Mouse (Mus musculus) stomach, embryonic 15.5 days (tissue): ENCODE measurements around the gene Mslnl. TPM values are rescaled to one million over a fixed set of nuclear protein-coding genes. Genes with fewer than 3 reads are reported as not detected.

ENCODE experiments used
- ATAC-seq: fragments of 200-750 bp; cut with Nextera tagmentation; 2 replicates; pipeline ENCODE4 v1.8.0; 2017; ENCODE audit warnings: low read depth, moderate number of reproducible peaks, moderate TSS enrichment; ENCODE audit not compliant: insufficient read depth, low FRiP score
- H3K27ac ChIP-seq: fragments of 300-500 bp; sonication (generic); 2 replicates; pipeline ENCODE4 v1.5.1; 2015; ENCODE audit warnings: mild to moderate bottlenecking, inconsistent platforms
- H3K27me3 ChIP-seq: fragments of 300-500 bp; sonication (generic); replicated peaks from 2 replicates; pipeline ENCODE4 v1.6.1; 2015; ENCODE audit warnings: inconsistent platforms
- H3K36me3 ChIP-seq: fragments of 300-500 bp; sonication (generic); 2 replicates; pipeline ENCODE4 v1.6.1; 2015; ENCODE audit warnings: inconsistent platforms
- H3K4me1 ChIP-seq: fragments of 300-500 bp; sonication (generic); 2 replicates; pipeline ENCODE4 v1.6.1; 2015; ENCODE audit warnings: inconsistent platforms
- H3K4me2 ChIP-seq: fragments of 300-500 bp; sonication (generic); 2 replicates; pipeline ENCODE4 v1.6.1; 2015; ENCODE audit warnings: mild to moderate bottlenecking, inconsistent platforms
- H3K4me3 ChIP-seq: fragments of 300-500 bp; sonication (generic); replicated peaks from 2 replicates; pipeline ENCODE4 v1.5.1; 2015; ENCODE audit warnings: inconsistent platforms
- H3K9ac ChIP-seq: fragments of 300-500 bp; sonication (generic); 2 replicates; pipeline ENCODE4 v1.6.1; 2015; ENCODE audit warnings: inconsistent platforms
- H3K9me3 ChIP-seq: fragments of 300-500 bp; sonication (generic); 2 replicates; pipeline ENCODE4 v1.6.1; 2016; ENCODE audit warnings: inconsistent platforms
- WGBS: fragments of 180-500 bp; shearing (Covaris S2); methylation state at CpG from one replicate; pipeline ENCODE4 v1.1.7; 2015; 5-methylcytosine and 5-hydroxymethylcytosine counted together
- microRNA-seq: library from miRNA; unstranded; fragments of <30 nt; microRNA quantifications from one replicate; pipeline ENCODE4, GENCODE M21; 2016
- polyA plus RNA-seq: library from polyadenylated mRNA; unstranded; fragments of >200 nt; fragmentation: Nextera tagmentation; extraction: Ambion mirVana; gene quantifications from 2 replicates; pipeline ENCODE4 v1.2.1, GENCODE M21; 2015

Mslnl gene
- polyA plus RNA-seq, 1 experiment from 2014 or later = not detected

DNA sequence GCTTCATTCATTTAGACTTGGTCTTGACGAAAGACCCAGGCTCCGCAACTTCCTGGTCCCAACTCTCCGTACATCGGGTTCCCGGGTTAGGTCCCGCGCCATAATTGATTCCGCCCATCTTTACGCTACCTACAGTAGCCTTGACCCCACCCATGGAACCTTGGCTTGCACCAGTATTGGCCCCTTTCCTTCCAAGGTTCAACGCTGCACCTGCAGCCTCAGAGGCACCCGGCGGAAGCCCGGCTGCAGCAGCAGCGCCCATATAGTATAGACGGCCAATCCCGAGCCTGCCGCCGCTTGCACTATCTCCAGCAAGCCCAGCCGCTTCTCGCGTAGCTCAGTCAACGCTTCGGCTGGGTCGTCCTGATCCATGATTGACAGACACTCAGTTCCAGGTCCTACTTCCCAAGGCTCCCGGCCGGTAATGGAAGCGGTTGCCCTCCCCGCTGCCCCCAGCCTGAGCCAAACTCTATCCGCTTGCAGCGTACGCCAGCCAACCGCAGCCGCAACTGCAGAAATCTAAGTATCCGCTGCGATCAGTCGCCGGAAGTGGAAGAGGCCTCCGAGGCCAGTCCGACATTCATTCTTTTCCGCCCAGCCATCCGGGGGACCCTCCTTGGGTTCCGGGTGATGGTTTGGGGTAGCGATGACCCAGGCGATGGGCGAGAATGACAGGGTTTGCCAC lies 56.1 kb downstream of the Mslnl start:
- no peaks in the 10 kb centered on the region for H3K36me3 ChIP-seq
- H3K4me1 ChIP-seq = peaks cover 36% of the 10 kb centered on the region
- H3K4me3 ChIP-seq = peak overlapping the region; percentile 74
- peak overlapping the region; percentile 79 for H3K4me2 ChIP-seq
- H3K27ac ChIP-seq = peak overlapping the region; percentile 95
- no peaks in the 10 kb centered on the region for H3K27me3 ChIP-seq
- under 1% methylated on average over 45 of the region's 45 CpGs for WGBS
- H3K9ac ChIP-seq = peak overlapping the region; percentile 33
- H3K9me3 ChIP-seq = no peaks in the 10 kb centered on the region
- peak; percentile 52 for ATAC-seq

- Histone ChIP-seq H3K27ac (peak within 1 kb of the TSS; percentile 95), H3K9ac (peak within 1 kb of the TSS; percentile 33), H3K9me3 (no peaks in the 10 kb centered on the region), H3K27me3 (no peaks in the 10 kb centered on the region), H3K4me2 (peak within 1 kb of the TSS; percentile 79), H3K4me3 (peak within 1 kb of the TSS; percentile 74), H3K4me1 (peaks cover 36% of the 10 kb centered on the region), H3K36me3 (no peaks in the 10 kb centered on the region)
- under 1% methylated on average over 14 of the region's 14 CpGs for WGBS
- peak; percentile 59 for ATAC-seq
Measured at GRCm38 (mm10) chr17:25792615-25793014, 56.8 kb downstream of the Mslnl start, which contains the start of gene Fam173a. TSS of gene Fam173a (minus strand) at chr17:25792901.

DNA sequence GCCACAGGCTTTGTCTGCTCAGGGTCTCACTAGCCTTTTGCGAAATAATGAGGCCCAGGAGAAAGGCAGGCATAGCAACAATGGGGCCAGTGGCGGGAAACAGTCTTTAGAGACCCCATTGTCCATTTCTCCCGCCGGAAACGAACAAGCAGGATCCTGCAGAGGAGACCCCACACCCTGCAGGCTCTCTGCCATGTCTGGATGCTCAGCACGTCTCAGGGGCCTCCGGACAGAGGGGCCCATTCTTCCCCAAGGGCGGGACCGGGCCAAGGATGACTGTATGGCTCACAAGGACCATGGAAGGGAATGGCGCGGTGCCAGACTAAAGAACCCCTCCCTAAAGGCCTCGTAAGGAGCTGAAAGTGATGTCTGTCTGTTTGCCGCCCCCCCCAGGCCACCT lies 58.4 kb downstream of the Mslnl start:
- no peaks in the 10 kb centered on the region for H3K27me3 ChIP-seq
- no peak overlapping the region for H3K9ac ChIP-seq
- ATAC-seq = no peak
- H3K4me3 ChIP-seq = no peak overlapping the region
- H3K36me3 ChIP-seq = no peaks in the 10 kb centered on the region
- 69% methylated on average over 13 of the region's 13 CpGs for WGBS
- peaks cover 36% of the 10 kb centered on the region for H3K4me1 ChIP-seq
- H3K4me2 ChIP-seq = no peak overlapping the region
- H3K27ac ChIP-seq = no peak overlapping the region
- no peaks in the 10 kb centered on the region for H3K9me3 ChIP-seq

- no peak for ATAC-seq
- Histone ChIP-seq H3K4me2 (peak overlapping the region; percentile 91), H3K9ac (no peak overlapping the region), H3K4me3 (no peak overlapping the region), H3K27me3 (no peaks in the 10 kb centered on the region), H3K9me3 (no peaks in the 10 kb centered on the region), H3K36me3 (no peaks in the 10 kb centered on the region), H3K27ac (0 out of 2 replicates have a peak overlapping the region, but pooled peaks have one; percentile 11), H3K4me1 (peaks cover 36% of the 10 kb centered on the region)
- 86% methylated on average over 17 of the region's 17 CpGs for WGBS
Measured at GRCm38 (mm10) chr17:25794998-25795397, 59.2 kb downstream of the Mslnl start.

- peak within 1 kb of the TSS; percentile 27 for H3K27ac ChIP-seq
- H3K9me3 ChIP-seq = no peaks in the 10 kb centered on the region
- H3K4me3 ChIP-seq = peak within 1 kb of the TSS; percentile 85
- H3K4me1 ChIP-seq = peaks cover 34% of the 10 kb centered on the region
- peak within 1 kb of the TSS; percentile 91 for H3K4me2 ChIP-seq
- peak within 1 kb of the TSS; percentile 61 for H3K9ac ChIP-seq
- WGBS = 31% methylated on average over 6 of the region's 6 CpGs
- no peaks in the 10 kb centered on the region for H3K36me3 ChIP-seq
- H3K27me3 ChIP-seq = no peaks in the 10 kb centered on the region
- ATAC-seq = no peak
Measured at GRCm38 (mm10) chr17:25795609-25796092, 59.8 kb downstream of the Mslnl start, which contains the start of gene AC134908.4. TSS of gene AC134908.4 (minus strand) at chr17:25795659.

GRCm38 (mm10) chr17:25796211-25796771 lies 60.4 kb downstream of the Mslnl start:
- no peaks in the 10 kb centered on the region for H3K36me3 ChIP-seq
- H3K9ac ChIP-seq = peak overlapping the region; percentile 61
- H3K4me1 ChIP-seq = peaks cover 28% of the 10 kb centered on the region
- H3K27me3 ChIP-seq = no peaks in the 10 kb centered on the region
- 3% methylated on average over 37 of the region's 37 CpGs for WGBS
- H3K4me3 ChIP-seq = peak overlapping the region; percentile 85
- peak overlapping the region; percentile 27 for H3K27ac ChIP-seq
- peak overlapping the region; percentile 91 for H3K4me2 ChIP-seq
- H3K9me3 ChIP-seq = no peaks in the 10 kb centered on the region
- no peak for ATAC-seq

DNA sequence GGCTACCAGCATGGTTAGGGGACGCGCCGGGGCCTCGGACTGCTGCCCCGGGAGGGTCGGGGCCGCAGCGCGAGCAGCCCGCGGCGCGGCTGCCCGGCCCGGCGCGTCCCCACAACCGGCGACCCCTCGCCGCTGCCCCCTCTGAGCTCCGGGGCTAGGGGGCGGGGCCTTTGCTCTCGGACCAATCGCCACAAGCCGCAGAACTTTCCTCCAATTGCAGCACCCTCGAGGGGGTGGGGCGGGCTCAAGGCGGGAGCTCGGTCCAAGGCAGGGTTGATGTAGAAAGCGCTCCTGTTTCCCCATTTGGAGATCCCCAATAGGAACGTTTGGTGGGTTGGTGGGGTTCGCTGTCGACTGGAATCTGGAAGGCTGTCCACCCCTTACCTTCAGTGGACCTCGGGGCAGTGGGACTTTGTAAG lies 61.1 kb downstream of the Mslnl start, which contains the start of gene Metrn:
Gene Metrn (minus strand): TSS at position 186 of the 419 bp plus-strand sequence.
- peak within 1 kb of the TSS; percentile 85 for H3K4me3 ChIP-seq
- WGBS = under 1% methylated on average over 34 of the region's 35 CpGs
- peak within 1 kb of the TSS; percentile 27 for H3K27ac ChIP-seq
- peak within 1 kb of the TSS; percentile 61 for H3K9ac ChIP-seq
- H3K27me3 ChIP-seq = no peaks in the 10 kb centered on the region
- H3K9me3 ChIP-seq = no peaks in the 10 kb centered on the region
- no peaks in the 10 kb centered on the region for H3K36me3 ChIP-seq
- H3K4me2 ChIP-seq = peak within 1 kb of the TSS; percentile 91
- peak; percentile 78 for ATAC-seq
- H3K4me1 ChIP-seq = peaks cover 24% of the 10 kb centered on the region

Small RNA genes within 50 kb of the gene (microRNA-seq; reads per million reads assigned to microRNA genes)
- gene Gm25083 = not detected
- gene Mir6966 = not detected

Other genes with a start within 250 kb of the Mslnl start
- 0.32 and 0.37 TPM in 2 replicates for gene Sstr5, start 238.8 kb upstream of the Mslnl start, polyA plus RNA-seq
- gene Sox8, start 165.4 kb upstream of the Mslnl start, polyA plus RNA-seq = 5.8 and 6.0 TPM in 2 replicates
- 27.4 and 29.8 TPM in 2 replicates for gene Lmf1, start 157.0 kb upstream of the Mslnl start, polyA plus RNA-seq
- gene Gng13, start 18.9 kb upstream of the Mslnl start, polyA plus RNA-seq = 1.5 and 2.1 TPM in 2 replicates
- gene Chtf18, start 8.6 kb upstream of the Mslnl start, polyA plus RNA-seq = 23.4 and 26.1 TPM in 2 replicates
- gene Rpusd1, start 8.4 kb upstream of the Mslnl start, polyA plus RNA-seq = 18.3 and 19.1 TPM in 2 replicates
- gene Msln, start 18.3 kb downstream of the Mslnl start, polyA plus RNA-seq = 38.3 and 43.6 TPM in 2 replicates
- 26.9 and 28.5 TPM in 2 replicates for gene Narfl, start 37.7 kb downstream of the Mslnl start, polyA plus RNA-seq
- 47.3 and 53.4 TPM in 2 replicates for gene Haghl, start 49.6 kb downstream of the Mslnl start, polyA plus RNA-seq
- 0.24 and 0.26 TPM in 2 replicates for gene Ccdc78, start 50.5 kb downstream of the Mslnl start, polyA plus RNA-seq
- 99.3 and 110 TPM in 2 replicates for gene Fam173a, start 56.9 kb downstream of the Mslnl start, polyA plus RNA-seq
- not detected in 2 replicates for gene AC134908.4, start 59.6 kb downstream of the Mslnl start, polyA plus RNA-seq
- gene Metrn, start 61.1 kb downstream of the Mslnl start, polyA plus RNA-seq = 46.6 and 48.3 TPM in 2 replicates
- 4.1 and 4.6 TPM in 2 replicates for gene Fbxl16, start 73.0 kb downstream of the Mslnl start, polyA plus RNA-seq
- gene Wdr24, start 87.6 kb downstream of the Mslnl start, polyA plus RNA-seq = 24.3 and 25.5 TPM in 2 replicates
- 50.5 and 54.6 TPM in 2 replicates for gene Jmjd8, start 92.8 kb downstream of the Mslnl start, polyA plus RNA-seq
- gene Stub1, start 97.4 kb downstream of the Mslnl start, polyA plus RNA-seq = 312 and 319 TPM in 2 replicates
- 1.6 and 2.4 TPM in 2 replicates for gene Rhbdl1, start 101.3 kb downstream of the Mslnl start, polyA plus RNA-seq
- 1.6 and 2.7 TPM in 2 replicates for gene Gm20683, start 105.7 kb downstream of the Mslnl start, polyA plus RNA-seq
- gene Rhot2, start 108.8 kb downstream of the Mslnl start, polyA plus RNA-seq = 23.1 and 23.6 TPM in 2 replicates
- 21.0 and 22.9 TPM in 2 replicates for gene Wdr90, start 125.5 kb downstream of the Mslnl start, polyA plus RNA-seq
- gene Mcrip2, start 132.7 kb downstream of the Mslnl start, polyA plus RNA-seq = 52.2 and 54.2 TPM in 2 replicates
- gene Mettl26, start 139.0 kb downstream of the Mslnl start, polyA plus RNA-seq = 67.4 and 68.3 TPM in 2 replicates
- 0.39 and 0.55 TPM in 2 replicates for gene Wfikkn1, start 144.8 kb downstream of the Mslnl start, polyA plus RNA-seq
- 27.1 and 27.3 TPM in 2 replicates for gene Rab40c, start 183.7 kb downstream of the Mslnl start, polyA plus RNA-seq
- gene Pigq, start 208.9 kb downstream of the Mslnl start, polyA plus RNA-seq = 60.7 and 60.8 TPM in 2 replicates
- 0.30 TPM in 1 of 2 replicates, not detected in the other for gene Nhlrc4, start 208.9 kb downstream of the Mslnl start, polyA plus RNA-seq
- 0.24 and 0.52 TPM in 2 replicates for gene A930017K11Rik, start 216.5 kb downstream of the Mslnl start, polyA plus RNA-seq
- gene Capn15, start 249.8 kb downstream of the Mslnl start, polyA plus RNA-seq = 20.4 and 22.8 TPM in 2 replicates